Mouse (Mus musculus): ENCODE data around the gene Trim46. TPM values are rescaled to one million over a fixed set of nuclear protein-coding genes. Genes with fewer than 3 reads are reported as not detected.

Gene Trim46
- polyA plus RNA-seq (2012; rRNA removed; ENCODE audit: low replicate concordance): 10.8 and 22.3 TPM in 2 replicates

GRCm38 (mm10) chr3:89246261-89247100 lies at the start of gene Trim46:
Gene Trim46, minus strand, starts transcription at chr3:89246309.

GRCm38 (mm10) chr3:89280606-89281511 lies 34.8 kb upstream of the Trim46 start, which contains the start of gene Efna1:
Gene Efna1, minus strand, starts transcription at chr3:89281142.

DNA sequence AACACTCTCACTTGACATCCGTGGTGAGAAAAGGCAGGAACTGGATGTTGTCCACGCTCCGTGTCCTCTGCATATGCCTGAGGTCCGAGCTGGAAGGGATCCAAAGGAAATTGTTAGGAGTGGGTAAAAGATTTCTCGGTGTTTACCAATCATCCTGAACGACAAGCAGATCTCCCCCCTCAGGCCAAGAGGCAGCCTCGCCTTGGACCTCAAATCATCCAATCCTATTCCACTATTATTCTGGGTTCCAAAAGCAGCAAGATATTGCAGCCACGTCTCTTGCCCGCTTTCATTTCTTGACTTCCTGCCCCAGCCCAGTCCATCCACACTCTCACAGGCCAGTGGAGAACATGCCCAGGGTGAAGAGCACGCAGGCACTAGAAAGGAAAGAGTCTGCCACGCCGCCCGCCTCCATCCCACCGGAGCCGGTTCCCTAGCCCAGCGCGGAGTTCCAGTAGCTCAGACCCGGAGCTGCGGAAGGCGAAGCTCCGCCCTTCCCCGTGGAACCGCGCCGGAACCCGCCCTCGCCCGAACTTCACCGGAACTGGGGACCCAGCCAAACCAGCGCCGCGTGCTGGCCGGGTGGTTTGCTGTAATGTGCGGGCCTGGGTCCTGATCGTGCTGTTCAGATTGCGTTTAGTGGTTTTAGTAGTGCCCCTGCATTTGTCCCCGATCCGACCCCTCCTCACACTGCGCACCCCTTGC lies 24.1 kb upstream of the Trim46 start, which contains the start of gene Slc50a1:
Gene Slc50a1, minus strand, starts transcription at position 520 of the 705 bp plus-strand sequence.

GRCm38 (mm10) chr3:89259076-89259475 lies 13.0 kb upstream of the Trim46 start, which contains the start of gene Dpm3:
Gene Dpm3, plus strand, starts transcription at chr3:89259358.

GRCm38 (mm10) chr3:89245688-89246171 lies 379 bp downstream of the Trim46 start, which contains the start of gene Krtcap2:
Gene Krtcap2, plus strand, starts transcription at chr3:89245966.

DNA sequence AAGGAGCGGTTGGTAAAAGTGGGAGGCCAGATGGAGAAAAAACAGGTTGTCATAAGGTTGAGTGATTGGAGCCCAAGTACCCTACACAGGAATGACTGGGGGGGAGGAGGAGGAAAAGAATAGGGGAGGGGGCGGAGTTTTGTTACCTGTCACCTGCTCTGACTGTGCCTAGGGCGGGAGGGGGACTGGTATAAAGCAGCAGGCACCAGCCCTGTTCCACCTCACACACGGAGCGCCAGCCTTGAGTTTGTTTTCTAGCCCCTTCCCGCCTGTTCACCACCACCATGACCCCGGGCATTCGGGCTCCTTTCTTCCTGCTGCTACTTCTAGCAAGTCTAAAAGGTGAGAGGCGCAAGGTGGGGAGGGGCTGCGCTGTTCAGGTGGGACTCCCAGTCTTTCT lies 17.3 kb downstream of the Trim46 start, which contains the start of gene Muc1:
Gene Muc1, plus strand, starts transcription at position 222 of the 400 bp plus-strand sequence.

DNA sequence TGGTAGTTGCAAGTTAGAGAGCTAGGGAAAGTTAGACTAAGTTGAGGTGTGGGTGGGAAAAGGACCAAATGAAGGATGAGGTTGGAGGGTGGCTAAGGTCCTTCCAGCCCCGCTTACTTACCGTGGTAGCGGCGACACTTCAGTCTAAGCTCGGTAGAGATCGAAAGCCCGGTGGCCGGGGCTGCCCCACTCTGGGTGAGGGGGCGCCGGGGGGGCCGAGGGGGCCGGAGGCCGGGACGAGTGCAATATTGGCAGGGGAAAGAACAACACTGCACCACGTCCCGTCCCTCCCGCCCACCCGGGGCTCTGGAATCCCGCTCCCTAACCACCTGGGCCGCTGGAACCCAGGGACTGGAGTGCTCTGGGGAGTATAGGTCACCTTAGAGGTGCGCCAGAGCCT lies 19.2 kb downstream of the Trim46 start, which contains the start of gene Mtx1:
Gene Mtx1, minus strand, starts transcription at position 189 of the 400 bp plus-strand sequence.

DNA sequence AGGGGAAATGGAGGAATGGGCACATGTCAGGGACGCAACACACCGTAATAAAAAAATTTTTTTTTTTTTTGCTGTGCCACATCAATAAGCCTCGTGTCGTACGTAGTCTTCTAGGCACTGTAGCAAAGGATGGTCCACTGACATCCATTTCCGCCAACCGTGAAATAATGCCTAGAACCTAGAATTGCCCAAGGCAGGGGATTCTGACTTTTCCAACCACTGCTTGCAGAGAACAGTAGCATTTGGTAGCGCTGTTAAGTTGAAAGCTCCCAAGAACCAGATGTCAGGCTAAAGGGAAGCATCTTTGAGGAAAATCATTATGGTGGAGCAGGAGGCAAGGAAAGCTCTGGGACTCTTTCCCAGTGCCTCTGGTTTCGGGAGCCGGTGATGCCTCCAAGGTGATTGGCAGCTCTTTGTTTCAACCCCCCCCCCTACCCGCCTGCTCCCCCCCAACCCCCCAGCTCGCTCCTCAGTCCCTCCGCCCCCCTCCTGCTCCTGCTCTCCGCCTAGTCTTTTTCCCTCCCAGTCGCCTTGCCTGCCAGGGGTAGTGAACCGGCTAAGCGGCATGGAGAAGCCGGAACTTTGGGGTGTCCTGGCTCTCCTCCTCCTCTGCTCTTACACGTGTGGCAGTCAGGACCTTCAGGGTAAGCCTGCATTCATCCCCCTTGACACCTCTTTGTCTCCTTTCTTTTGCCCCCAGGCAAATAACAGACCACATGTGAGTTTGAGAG lies 31.3 kb downstream of the Trim46 start, which contains the start of gene Thbs3:
Gene Thbs3, plus strand, starts transcription at position 500 of the 731 bp plus-strand sequence.

DNA sequence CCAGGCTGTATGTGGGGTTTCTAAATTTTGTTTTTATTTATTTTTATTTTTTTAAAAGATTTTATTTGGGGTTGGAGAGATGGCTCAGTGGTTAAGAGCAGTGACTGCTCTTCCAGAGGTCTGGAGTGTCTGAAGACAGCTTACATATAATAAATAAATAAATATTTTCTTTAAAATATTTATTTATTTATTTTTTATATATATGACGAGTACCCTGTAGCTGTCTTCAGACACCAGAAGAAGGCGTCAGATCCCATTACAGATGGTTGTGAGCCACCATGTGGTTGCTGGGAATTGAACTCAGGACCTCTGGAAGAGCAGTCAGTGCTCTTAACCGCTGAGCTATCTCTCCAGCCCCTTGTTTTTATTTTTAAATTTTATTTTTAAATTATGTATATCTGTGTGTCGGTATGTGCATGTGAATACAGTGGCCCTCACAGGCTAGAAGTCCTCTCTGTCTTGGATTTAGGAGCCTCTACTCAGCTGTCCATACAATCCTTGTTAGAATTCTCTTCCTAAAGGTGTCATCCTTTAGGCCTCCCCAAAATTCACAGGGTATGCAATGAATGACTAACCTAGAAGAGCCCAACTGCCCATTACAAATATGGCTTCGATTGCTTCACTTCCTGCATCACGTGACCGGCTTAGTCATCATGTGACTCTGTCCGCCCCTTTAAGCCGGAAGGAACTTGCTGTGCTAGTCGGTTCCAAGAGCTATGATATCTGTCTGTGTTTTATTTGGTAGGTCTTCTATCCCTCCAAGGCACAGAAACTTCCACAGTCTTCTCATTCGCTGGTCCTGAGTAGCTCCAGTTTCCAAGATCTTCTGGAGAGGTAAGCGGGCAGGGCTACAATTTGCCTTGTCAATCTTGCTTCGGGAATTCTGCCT lies 43.6 kb downstream of the Trim46 start, which contains the start of gene Gba:
Gene Gba, plus strand, starts transcription at position 676 of the 889 bp plus-strand sequence.

Other genes with a start within 250 kb of the Trim46 start
- 43.9 and 51.7 TPM in 2 replicates for gene Rusc1, start 153.0 kb downstream of the Trim46 start, polyA plus RNA-seq (2012; rRNA removed; ENCODE audit: low replicate concordance)
- gene Gm43738, start 145.2 kb downstream of the Trim46 start, polyA plus RNA-seq (2012; rRNA removed; ENCODE audit: low replicate concordance): not detected in 2 replicates
- gene Fdps, start 144.3 kb downstream of the Trim46 start, polyA plus RNA-seq (2012; rRNA removed; ENCODE audit: low replicate concordance): 69.2 and 93.9 TPM in 2 replicates
- gene Pklr, start 110.2 kb downstream of the Trim46 start, polyA plus RNA-seq (2012; rRNA removed; ENCODE audit: low replicate concordance): 1.2 TPM in 1 of 2 replicates, not detected in the other
- gene Hcn3, start 86.1 kb downstream of the Trim46 start, polyA plus RNA-seq (2012; rRNA removed; ENCODE audit: low replicate concordance): 1.7 and 5.4 TPM in 2 replicates
- gene Clk2, start 81.5 kb downstream of the Trim46 start, polyA plus RNA-seq (2012; rRNA removed; ENCODE audit: low replicate concordance): 52.1 and 77.2 TPM in 2 replicates
- 149 and 198 TPM in 2 replicates for gene Scamp3, start 68.8 kb downstream of the Trim46 start, polyA plus RNA-seq (2012; rRNA removed; ENCODE audit: low replicate concordance)
- 60.1 and 120 TPM in 2 replicates for gene Fam189b, start 63.2 kb downstream of the Trim46 start, polyA plus RNA-seq (2012; rRNA removed; ENCODE audit: low replicate concordance)
- 64.0 and 119 TPM in 2 replicates for gene Gba, start 43.4 kb downstream of the Trim46 start, polyA plus RNA-seq (2012; rRNA removed; ENCODE audit: low replicate concordance)
- gene Thbs3, start 31.1 kb downstream of the Trim46 start, polyA plus RNA-seq (2012; rRNA removed; ENCODE audit: low replicate concordance): 50.0 and 62.6 TPM in 2 replicates
- 162 and 208 TPM in 2 replicates for gene Mtx1, start 19.2 kb downstream of the Trim46 start, polyA plus RNA-seq (2012; rRNA removed; ENCODE audit: low replicate concordance)
- gene Muc1, start 17.3 kb downstream of the Trim46 start, polyA plus RNA-seq (2012; rRNA removed; ENCODE audit: low replicate concordance): 12.4 and 14.5 TPM in 2 replicates
- 189 and 281 TPM in 2 replicates for gene Krtcap2, start 343 bp downstream of the Trim46 start, polyA plus RNA-seq (2012; rRNA removed; ENCODE audit: low replicate concordance)
- 493 and 778 TPM in 2 replicates for gene Dpm3, start 13.0 kb upstream of the Trim46 start, polyA plus RNA-seq (2012; rRNA removed; ENCODE audit: low replicate concordance)
- gene Slc50a1, start 24.3 kb upstream of the Trim46 start, polyA plus RNA-seq (2012; rRNA removed; ENCODE audit: low replicate concordance): 258 and 285 TPM in 2 replicates
- 35.6 and 37.1 TPM in 2 replicates for gene Efna1, start 34.8 kb upstream of the Trim46 start, polyA plus RNA-seq (2012; rRNA removed; ENCODE audit: low replicate concordance)
- 8.6 and 12.4 TPM in 2 replicates for gene Efna3, start 76.7 kb upstream of the Trim46 start, polyA plus RNA-seq (2012; rRNA removed; ENCODE audit: low replicate concordance)
- gene Efna4, start 91.7 kb upstream of the Trim46 start, polyA plus RNA-seq (2012; rRNA removed; ENCODE audit: low replicate concordance): 6.3 and 14.3 TPM in 2 replicates
- 232 and 296 TPM in 2 replicates for gene Adam15, start 103.7 kb upstream of the Trim46 start, polyA plus RNA-seq (2012; rRNA removed; ENCODE audit: low replicate concordance)
- gene Dcst2, start 115.7 kb upstream of the Trim46 start, polyA plus RNA-seq (2012; rRNA removed; ENCODE audit: low replicate concordance): 2.8 and 6.0 TPM in 2 replicates
- 1.5 and 1.9 TPM in 2 replicates for gene Dcst1, start 118.9 kb upstream of the Trim46 start, polyA plus RNA-seq (2012; rRNA removed; ENCODE audit: low replicate concordance)
- gene Zbtb7b, start 148.5 kb upstream of the Trim46 start, polyA plus RNA-seq (2012; rRNA removed; ENCODE audit: low replicate concordance): 77.1 and 147 TPM in 2 replicates
- 2.2 TPM in 1 of 2 replicates, not detected in the other for gene Lenep, start 156.5 kb upstream of the Trim46 start, polyA plus RNA-seq (2012; rRNA removed; ENCODE audit: low replicate concordance)
- gene Flad1, start 165.6 kb upstream of the Trim46 start, polyA plus RNA-seq (2012; rRNA removed; ENCODE audit: low replicate concordance): 50.9 and 64.9 TPM in 2 replicates
- 18.1 and 21.4 TPM in 2 replicates for gene Cks1b, start 172.1 kb upstream of the Trim46 start, polyA plus RNA-seq (2012; rRNA removed; ENCODE audit: low replicate concordance)
- gene Shc1, start 172.1 kb upstream of the Trim46 start, polyA plus RNA-seq (2012; rRNA removed; ENCODE audit: low replicate concordance): 96.7 and 114 TPM in 2 replicates
- gene Pygo2, start 183.9 kb upstream of the Trim46 start, polyA plus RNA-seq (2012; rRNA removed; ENCODE audit: low replicate concordance): 36.0 and 171 TPM in 2 replicates
- 54.5 and 82.1 TPM in 2 replicates for gene Pbxip1, start 190.4 kb upstream of the Trim46 start, polyA plus RNA-seq (2012; rRNA removed; ENCODE audit: low replicate concordance)
- gene Pmvk, start 208.2 kb upstream of the Trim46 start, polyA plus RNA-seq (2012; rRNA removed; ENCODE audit: low replicate concordance): 44.4 and 46.6 TPM in 2 replicates